Mouse (Mus musculus): ENCODE data around the gene Fbxl19.

GRCm38 (mm10) chr7:127776878-127777473 is 32.6 kb downstream of the Fbxl19 start:
- TF ChIP-seq CTCF (IDR thresholded peaks at IDR 0.05; ENCODE audit: insufficient read depth, low read depth, low read length), result no peak
- TF ChIP-seq POLR2A (IDR thresholded peaks at IDR 0.05; ENCODE audit: insufficient read depth, low read depth, low read length), result no peak

Data from olfactory bulb, adult 2 months (tissue).